8 mouse cellular contexts compared by ENCODE assay signal in the genomic region with DNA sequence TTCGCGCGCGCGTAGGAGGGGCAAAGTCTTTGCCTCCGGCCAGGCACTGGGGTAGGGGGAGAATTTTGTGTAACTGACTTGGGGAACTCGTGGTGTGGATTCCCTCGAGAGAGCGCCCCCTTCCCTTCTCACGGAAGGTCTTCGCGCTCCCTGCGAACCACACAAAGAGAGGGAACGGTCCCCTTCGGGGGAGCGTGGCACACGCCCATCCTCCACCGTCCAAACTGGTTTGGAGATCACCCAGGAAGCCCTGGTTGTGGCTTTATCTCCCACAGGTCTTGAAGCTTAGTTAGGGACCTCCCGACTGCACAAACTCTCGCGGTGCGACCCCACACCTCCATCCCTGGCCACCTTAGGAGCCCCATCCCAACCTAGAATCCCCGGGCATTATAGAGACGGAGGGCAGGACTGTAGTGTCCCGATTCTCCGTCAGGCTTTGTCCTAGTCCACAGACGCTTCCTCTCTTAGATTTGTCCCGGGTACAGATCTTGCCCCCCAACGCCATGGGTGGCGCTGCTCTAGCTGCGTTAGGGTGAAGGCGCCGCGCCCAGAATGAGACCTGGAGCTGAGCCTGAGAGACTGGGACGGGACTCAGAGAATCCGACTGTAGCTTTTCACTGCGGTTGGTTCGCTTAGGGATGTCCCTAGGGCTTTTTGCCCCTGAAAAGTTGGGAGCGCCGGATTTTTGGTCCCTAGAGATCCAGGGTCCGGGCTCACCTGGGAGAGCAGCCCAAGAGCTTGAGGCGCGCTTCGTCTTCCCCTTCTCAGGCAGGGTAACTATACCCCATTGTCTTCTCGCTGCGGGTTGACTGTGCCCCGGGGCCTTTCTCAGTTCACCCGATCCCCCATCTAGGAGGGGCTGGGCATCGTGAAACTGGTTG. TPM values are rescaled to one million over a fixed set of nuclear protein-coding genes. Genes with fewer than 3 reads are reported as not detected.
DNase-seq lines count a peak whose midpoint lies in the region; ATAC-seq and TF ChIP-seq lines count a peak whose summit lies in the region.

No protein-coding gene starts in this region.

- H3K4me1 ChIP-seq in bone marrow macrophage, adult 2 months (ENCODE audit: control insufficient read depth, insufficient read depth, low read length): no peaks in the 10 kb centered on the region
- H3K4me1 ChIP-seq in lung, embryonic 15.5 days: peaks cover 23% of the 10 kb centered on the region

- peak overlapping the region; percentile 79 for H3K9ac ChIP-seq in lung, embryonic 15.5 days

- no peak overlapping the region for H3K27ac ChIP-seq in bone marrow macrophage, adult 2 months (ENCODE audit: insufficient read depth, low read depth, low read length)
- H3K27ac ChIP-seq in gastrocnemius, adult 2 months: peak overlapping the region; percentile 88
- H3K27ac ChIP-seq in lung, embryonic 15.5 days: peak overlapping the region; percentile 97

- no peak for TF ChIP-seq CTCF in bone marrow macrophage, adult 2 months (IDR thresholded peaks at IDR 0.05; ENCODE audit: low read depth, low read length)
- peak; percentile 40 for TF ChIP-seq CTCF in gastrocnemius, adult 2 months (IDR thresholded peaks at IDR 0.05)

- peaks cover 15% of the 10 kb centered on the region for H3K36me3 ChIP-seq in lung, embryonic 15.5 days

- peak; percentile 41 to 48 for DNase-seq in cerebellum, postnatal 14 days
- no peak for DNase-seq in cerebellum, adult 18-20 months
- DNase-seq in gastrocnemius, adult 2 months: peak; percentile 81
- peak; percentile 36 for DNase-seq in kidney, adult 11 months
- DNase-seq in ovary, postnatal 14 days (ENCODE audit: low spot score): peak; percentile 21
- DNase-seq in urinary bladder, postnatal 4 days (ENCODE audit: low spot score in 2 of 2): peak; percentile 28 to 72

- WGBS in lung, embryonic 15.5 days: 1% methylated on average over 49 of the region's 49 CpGs

- intact Hi-C loops in gastrocnemius, adult 2 months (cut with DNase I): loop anchor here (5.0 kb wide), 4 partner anchors 113 to 493 kb away; partner anchors contain the start of genes Qrsl1 and Rtn4ip1

- no peaks in the 10 kb centered on the region for H3K9me3 ChIP-seq in lung, embryonic 15.5 days

- ATAC-seq in lung, embryonic 15.5 days (ENCODE audit: borderline replicate concordance, extremely low read depth, low FRiP score, low TSS enrichment): peak; percentile 24; the same call in 1 of the 2 replicates

- H3K4me2 ChIP-seq in lung, embryonic 15.5 days: peak overlapping the region; percentile 99

- no peak for TF ChIP-seq POLR2A in bone marrow macrophage, adult 2 months (IDR thresholded peaks at IDR 0.05; ENCODE audit: borderline replicate concordance, low read depth, low read length)

- H3K4me3 ChIP-seq in bone marrow macrophage, adult 2 months (ENCODE audit: insufficient read depth, low read length): peak overlapping the region; percentile 60
- H3K4me3 ChIP-seq in gastrocnemius, adult 2 months: peak overlapping the region; percentile 74
- H3K4me3 ChIP-seq in lung, embryonic 15.5 days: peak overlapping the region; percentile 67

- no peaks in the 10 kb centered on the region for H3K27me3 ChIP-seq in lung, embryonic 15.5 days

RNA-seq across cellular contexts. Expression of gene Cd24a, which starts 1.5 kb away (rescaled TPM):
- polyA plus RNA-seq in bone marrow macrophage, adult 2 months (2012; ENCODE audit: insufficient read depth, insufficient read length, missing spikeins): 1.9 and 2.6 TPM in 2 replicates
- total RNA-seq in gastrocnemius, adult 2 months (2021): 100 to 1,000 TPM; 120 to 170 TPM
- polyA plus RNA-seq in lung, embryonic 15.5 days (2015; fragmentation: Nextera tagmentation; extraction: Ambion mirVana): 204 and 215 TPM in 2 replicates

RNA-seq across cellular contexts. Expression of gene 1700021F05Rik, which starts 38.8 kb away (rescaled TPM):
- 29.8 and 39.4 TPM in 2 replicates for polyA plus RNA-seq in bone marrow macrophage, adult 2 months (2012; ENCODE audit: insufficient read depth, insufficient read length, missing spikeins)
- 100 to 1,000 TPM in 1 of 2 experiments, 10 to 100 TPM in 1; 83.3 to 126 TPM for total RNA-seq in gastrocnemius, adult 2 months (2021)
- 48.1 and 52.1 TPM in 2 replicates for polyA plus RNA-seq in lung, embryonic 15.5 days (2015; fragmentation: Nextera tagmentation; extraction: Ambion mirVana)

RNA-seq across cellular contexts. Expression of gene Gm9803, which starts 55.7 kb away (rescaled TPM):
- polyA plus RNA-seq in bone marrow macrophage, adult 2 months (2012; ENCODE audit: insufficient read depth, insufficient read length, missing spikeins): 11.0 and 18.4 TPM in 2 replicates
- total RNA-seq in gastrocnemius, adult 2 months (2021): 10 to 100 TPM; 15.5 to 18.9 TPM
- polyA plus RNA-seq in lung, embryonic 15.5 days (2015; fragmentation: Nextera tagmentation; extraction: Ambion mirVana): 10.8 and 15.1 TPM in 2 replicates

Comparison
In these comparisons a context has a peak if more than half of its experiments do, and no peak if none do; other contexts are left out.
1. DNase-seq: peak in cerebellum, postnatal 14 days (2 of 2), gastrocnemius, adult 2 months (single experiment), kidney, adult 11 months (single experiment), ovary, postnatal 14 days (single experiment) and urinary bladder, postnatal 4 days (2 of 2); none in cerebellum, adult 18-20 months (0 of 2).
2. RNA of gene Cd24a, which starts 1.5 kb away (polyA plus RNA-seq): 204 to 215 TPM in lung, embryonic 15.5 days; 1.9 to 2.6 TPM in bone marrow macrophage, adult 2 months; every median in the first group is over 10 times any median in the second.
3. Peak in every context shown above with its lines, with median percentiles within 50 percentile points of each other: H3K4me3 ChIP-seq.